Mouse (Mus musculus) lung, postnatal 0 days (tissue): ENCODE results near the gene Pawr.

Experiments
- CTCF ChIP-seq: IDR thresholded peaks from 2 replicates; pipeline ENCODE4 v1.5.1; 2016; ENCODE audit warnings: antibody characterized with exemption, mild to moderate bottlenecking
- EP300 ChIP-seq: IDR thresholded peaks from 2 replicates; pipeline ENCODE4 v1.6.1; 2016; ENCODE audit warnings: antibody characterized with exemption, mild to moderate bottlenecking, control low read depth

GRCm38 (mm10) chr10:108355392-108355775, 23.5 kb downstream of the Pawr start:
- TF ChIP-seq CTCF (no peak), EP300 (no peak)
